Mouse (Mus musculus): ENCODE data around the gene Myo1e. TPM values are rescaled to one million over a fixed set of nuclear protein-coding genes. Genes with fewer than 3 reads are reported as not detected.

The Myo1e gene
- total RNA-seq, 2 experiments from 2014 or later = 20.6 to 26.8 TPM

GRCm38 (mm10) chr9:70364741-70365140 lies 157.6 kb downstream of the Myo1e start:
- no peak for DNase-seq

- no peak for DNase-seq
These were observed 158.8 kb downstream of the Myo1e start for GRCm38 (mm10) chr9:70365915-70366314.

- DNase-seq = no peak
These were observed 159.7 kb downstream of the Myo1e start for GRCm38 (mm10) chr9:70366898-70367297.

GRCm38 (mm10) chr9:70371638-70372037 lies 164.5 kb downstream of the Myo1e start:
- no peak for DNase-seq

- no peak for DNase-seq
These were observed 172.6 kb downstream of the Myo1e start for GRCm38 (mm10) chr9:70379502-70380467.

GRCm38 (mm10) chr9:70382091-70382490 lies 174.9 kb downstream of the Myo1e start:
- no peak for DNase-seq

- no peak for DNase-seq
These were observed 176.6 kb downstream of the Myo1e start for GRCm38 (mm10) chr9:70383750-70384149.

GRCm38 (mm10) chr9:70384494-70384893 lies 177.3 kb downstream of the Myo1e start:
- no peak for DNase-seq

- no peak for DNase-seq
These were observed 178.0 kb downstream of the Myo1e start for GRCm38 (mm10) chr9:70384958-70385728.

- no peak for DNase-seq
These were observed 180.4 kb downstream of the Myo1e start for GRCm38 (mm10) chr9:70387410-70388119.

GRCm38 (mm10) chr9:70389548-70389947 lies 182.4 kb downstream of the Myo1e start:
- DNase-seq = no peak

GRCm38 (mm10) chr9:70391042-70391441 lies 183.9 kb downstream of the Myo1e start:
- no peak for DNase-seq

- DNase-seq = no peak
These were observed 184.8 kb downstream of the Myo1e start for GRCm38 (mm10) chr9:70391660-70392562.

- DNase-seq = peak; percentile 49 to 58
These were observed 185.4 kb downstream of the Myo1e start for GRCm38 (mm10) chr9:70392563-70392907.

- peak; percentile 6 to 24 for DNase-seq
These were observed 188.5 kb downstream of the Myo1e start for GRCm38 (mm10) chr9:70395617-70396016.

GRCm38 (mm10) chr9:70396083-70396482 lies 188.9 kb downstream of the Myo1e start:
- DNase-seq = peak in 1 of 2 experiments; percentile 7

GRCm38 (mm10) chr9:70401937-70402539 lies 194.9 kb downstream of the Myo1e start:
- no peak for DNase-seq

GRCm38 (mm10) chr9:70406596-70406995 lies 199.4 kb downstream of the Myo1e start:
- DNase-seq = peak; percentile 49 to 61

GRCm38 (mm10) chr9:70408791-70409190 lies 201.6 kb downstream of the Myo1e start:
- DNase-seq = peak in 1 of 2 experiments; percentile 43

GRCm38 (mm10) chr9:70409743-70410142 lies 202.6 kb downstream of the Myo1e start:
- no peak for DNase-seq

GRCm38 (mm10) chr9:70410668-70411067 lies 203.5 kb downstream of the Myo1e start:
- no peak for DNase-seq
